Mouse (Mus musculus) adrenal gland, adult 8-10 months (tissue): Measurements from ENCODE around the gene Pskh1. TPM values are rescaled to one million over a fixed set of nuclear protein-coding genes. Genes with fewer than 3 reads are reported as not detected.

Source experiments
- DNase-seq: peaks from one replicate; pipeline ENCODE4 v3.0.0; 2022
- total RNA-seq, 4 experiments: library from RNA; stranded (reverse); gene quantifications; 2 replicates each; pipeline ENCODE4 v1.2.4; 2022

The Pskh1 gene
- total RNA-seq, 4 experiments from 2014 or later: 34.1 to 36.1 (median 34.9) TPM

- peak; percentile 65 for DNase-seq
Observed at GRCm38 (mm10) chr8:105893339-105893738, 6.9 kb upstream of the Pskh1 start, which contains the start of gene Nrn1l. Nrn1l (plus strand) TSS chr8:105893567.

- DNase-seq: no peak
Observed at GRCm38 (mm10) chr8:105897801-105898480, 2.3 kb upstream of the Pskh1 start.

GRCm38 (mm10) chr8:105900941-105901616 is 838 bp downstream of the Pskh1 start:
- no peak for DNase-seq

GRCm38 (mm10) chr8:105919390-105919789 is 19.1 kb downstream of the Pskh1 start:
- DNase-seq: no peak

- no peak for DNase-seq
Observed at GRCm38 (mm10) chr8:105925123-105925522, 24.9 kb downstream of the Pskh1 start.

GRCm38 (mm10) chr8:105930602-105931001 is 30.4 kb downstream of the Pskh1 start:
- peak; percentile 70 for DNase-seq

- DNase-seq: no peak
Observed at GRCm38 (mm10) chr8:105931271-105931670, 31.0 kb downstream of the Pskh1 start.

- no peak for DNase-seq
Observed at GRCm38 (mm10) chr8:105932525-105932924, 32.3 kb downstream of the Pskh1 start.

GRCm38 (mm10) chr8:105933762-105934161 is 33.5 kb downstream of the Pskh1 start, which contains the start of gene Ctrl:
Ctrl (minus strand) TSS chr8:105933862.
- no peak for DNase-seq

GRCm38 (mm10) chr8:105935105-105935504 is 34.9 kb downstream of the Pskh1 start:
- DNase-seq: no peak

GRCm38 (mm10) chr8:105935863-105936603 is 35.8 kb downstream of the Pskh1 start:
- DNase-seq: no peak

GRCm38 (mm10) chr8:105936866-105937475 is 36.7 kb downstream of the Pskh1 start:
- DNase-seq: peak; percentile 93

- peak; percentile 55 for DNase-seq
Observed at GRCm38 (mm10) chr8:105937496-105938305, 37.5 kb downstream of the Pskh1 start.

- DNase-seq: peak; percentile 52
Observed at GRCm38 (mm10) chr8:105938306-105938669, 38.0 kb downstream of the Pskh1 start, which contains the start of gene Psmb10. Psmb10 (minus strand) TSS chr8:105938444.

GRCm38 (mm10) chr8:105942026-105942425 is 41.8 kb downstream of the Pskh1 start:
- DNase-seq: no peak

- DNase-seq: no peak
Observed at GRCm38 (mm10) chr8:105942542-105942941, 42.3 kb downstream of the Pskh1 start.

- no peak for DNase-seq
Observed at GRCm38 (mm10) chr8:105943321-105943739, 43.1 kb downstream of the Pskh1 start, which contains the start of gene Lcat. Lcat (minus strand) TSS chr8:105943382.

- no peak for DNase-seq
Observed at GRCm38 (mm10) chr8:105949350-105949749, 49.1 kb downstream of the Pskh1 start.

GRCm38 (mm10) chr8:105951057-105951659 is 50.9 kb downstream of the Pskh1 start:
- DNase-seq: no peak

GRCm38 (mm10) chr8:105956556-105956955 is 56.3 kb downstream of the Pskh1 start:
- DNase-seq: no peak

- DNase-seq: no peak
Observed at GRCm38 (mm10) chr8:105957813-105958212, 57.6 kb downstream of the Pskh1 start.
